Mouse (Mus musculus): ENCODE results near the gene Nckap1.

GRCm38 (mm10) chr2:80596960-80597359 lies 15.8 kb upstream of the Nckap1 start:
- TF ChIP-seq MYOD1 (IDR thresholded peaks at IDR 0.05; ENCODE audit: control insufficient read depth, insufficient read length, low read depth), result no peak
- TF ChIP-seq CTCF (IDR thresholded peaks at IDR 0.05; ENCODE audit: control insufficient read depth, insufficient read depth, insufficient read length), result no peak
- no peak for TF ChIP-seq MAX (IDR thresholded peaks at IDR 0.05)
- no peak for TF ChIP-seq MYOG (IDR thresholded peaks at IDR 0.05; ENCODE audit: control insufficient read depth, extremely low read depth, insufficient read length)

All from C2C12 (cell line).